Mouse (Mus musculus) ES-E14 (cell line): ENCODE data around the gene Fcrl5.

Source experiments
- HCFC1 ChIP-seq: IDR thresholded peaks from 2 replicates; pipeline ENCODE4 v1.6.1; 2012; ENCODE audit warnings: low read length, inconsistent platforms, borderline replicate concordance; ENCODE audit not compliant: insufficient read depth
- MAFK ChIP-seq: IDR thresholded peaks from 2 replicates; pipeline ENCODE4 v1.6.1; 2014; ENCODE audit warnings: mild to moderate bottlenecking, low read depth, low read length, inconsistent platforms; ENCODE audit not compliant: insufficient read depth
- ZNF384 ChIP-seq: IDR thresholded peaks from 2 replicates; pipeline ENCODE4 v1.6.1; 2012; ENCODE audit warnings: low read depth, low read length, inconsistent platforms

DNA sequence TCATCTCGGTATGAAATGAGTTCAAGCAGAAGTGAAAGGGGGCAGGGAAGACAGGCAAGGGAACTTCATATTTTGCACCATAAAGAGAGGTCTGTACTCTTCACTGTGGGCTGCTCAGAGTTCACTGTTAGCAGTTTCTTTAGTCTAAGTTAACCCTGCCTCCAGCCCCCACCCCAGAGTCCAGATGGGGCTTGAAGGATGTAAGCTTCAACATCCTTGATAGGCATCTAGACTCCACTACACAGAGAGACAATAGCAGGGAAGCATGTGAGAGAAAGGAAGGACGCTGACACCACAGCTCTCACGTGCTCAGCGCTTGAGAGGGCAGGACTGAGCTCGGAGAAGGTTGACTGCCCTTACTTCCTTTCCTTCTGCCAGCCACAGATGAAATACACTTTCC lies 34.3 kb upstream of the Fcrl5 start:
- no peak for TF ChIP-seq HCFC1
- no peak for TF ChIP-seq ZNF384
- no peak for TF ChIP-seq MAFK
